Comparison of ENCODE assay signal across 18 mouse cellular contexts in genomic region chr4:45222395-45222794, GRCm38 (mm10). TPM values are rescaled to one million over a fixed set of nuclear protein-coding genes. Genes with fewer than 3 reads are reported as not detected.
DNase-seq lines count a peak whose midpoint lies in the region.
"Had no signal": no experiment of that assay in that cellular context is flagged by ENCODE, and none has a peak within 500 bp of the region (broad histone marks: within the 10 kb centered on the region; RNA-seq: fewer than 3 reads in every experiment).

No protein-coding gene starts in this region.

- DNase-seq in layer of hippocampus, adult 11-12 months (ENCODE audit: low spot score) = peak; percentile 9
- no peak for DNase-seq in layer of hippocampus, adult 18-20 months (ENCODE audit: low spot score in 2 of 2)
- DNase-seq in thymus, postnatal 4 days = peak; percentile 13
- DNase-seq in thymus, adult 18-20 months = no peak
- peak; percentile 47 for DNase-seq in ZHBTc4 (ENCODE audit: low read depth, low spot score)
- DNase-seq in urinary bladder, adult 2 months (ENCODE audit: low spot score) = no peak
- DNase-seq in urinary bladder, postnatal 14 days (ENCODE audit: low spot score) = no peak
- DNase-seq: adrenal gland, adult 8-10 months; cerebellum, adult 9-11 months; gastrocnemius, postnatal 25 days; heart, adult 2 months; kidney, adult 8-10 months; kidney, postnatal 25 days; left cerebral cortex, postnatal 4 days; right cerebral cortex, postnatal 4 days; thymus, postnatal 25 days had no signal

RNA-seq across cellular contexts. Expression of gene Frmpd1, which starts 37.7 kb away (rescaled TPM):
- total RNA-seq in layer of hippocampus, adult 18-20 months (2021) = 10 to 100 TPM; 16.4 to 21.7 TPM
- 0.19 and 0.25 TPM in 2 replicates for polyA plus RNA-seq in urinary bladder, adult 2 months (2012; rRNA removed)
- total RNA-seq: hematopoietic stem cell, adult 5-6 weeks; liver, adult 2 months had no signal
- polyA plus RNA-seq: liver, adult 2 months had no signal

Comparison
In these comparisons a context has a peak if more than half of its experiments do, and no peak if none do; other contexts are left out.
1. DNase-seq: peak in layer of hippocampus, adult 11-12 months (single experiment), thymus, postnatal 4 days (single experiment) and ZHBTc4 (single experiment); none in layer of hippocampus, adult 18-20 months (0 of 2), thymus, adult 18-20 months (0 of 2), urinary bladder, adult 2 months (single experiment) and urinary bladder, postnatal 14 days (single experiment).